Mouse (Mus musculus): ENCODE measurements around the gene Scyl1.
"Not testable (repeated sequence)": the region's sequence is repeated elsewhere in the genome, so short reads cannot be mapped to it uniquely, and the experiment has no call there.

Gene Scyl1

GRCm38 (mm10) chr19:5770925-5771860, at the start of gene Scyl1:
Gene Scyl1 (minus strand): TSS chr19:5771419.
- peak; percentile 98 for DNase-seq

GRCm38 (mm10) chr19:5819549-5819948, 48.3 kb upstream of the Scyl1 start:
- peak; percentile 78 to 89 for DNase-seq

- DNase-seq, result no peak
Observed at GRCm38 (mm10) chr19:5818590-5818977, 47.4 kb upstream of the Scyl1 start.

- DNase-seq, result peak; percentile 92 to 93
Observed at GRCm38 (mm10) chr19:5817703-5818589, 46.7 kb upstream of the Scyl1 start.

GRCm38 (mm10) chr19:5815928-5816327, 44.7 kb upstream of the Scyl1 start:
- peak; percentile 52 to 72 for DNase-seq

- DNase-seq, result no peak
Observed at GRCm38 (mm10) chr19:5815010-5815409, 43.8 kb upstream of the Scyl1 start.

GRCm38 (mm10) chr19:5814048-5814447, 42.8 kb upstream of the Scyl1 start:
- not testable (repeated sequence) for DNase-seq

GRCm38 (mm10) chr19:5813567-5813966, 42.3 kb upstream of the Scyl1 start:
- no peak for DNase-seq

GRCm38 (mm10) chr19:5811771-5812504, 40.7 kb upstream of the Scyl1 start:
- peak; percentile 73 to 85 for DNase-seq

- DNase-seq, result no peak
Observed at GRCm38 (mm10) chr19:5810840-5811563, 39.8 kb upstream of the Scyl1 start.

GRCm38 (mm10) chr19:5810103-5810839, 39.1 kb upstream of the Scyl1 start:
- peak; percentile 56 to 75 for DNase-seq

- DNase-seq, result peak in 1 of 2 experiments; percentile 51
Observed at GRCm38 (mm10) chr19:5809712-5810089, 38.5 kb upstream of the Scyl1 start.

- no peak for DNase-seq
Observed at GRCm38 (mm10) chr19:5808955-5809711, 37.9 kb upstream of the Scyl1 start.

GRCm38 (mm10) chr19:5807740-5808139, 36.5 kb upstream of the Scyl1 start:
- DNase-seq, result no peak

GRCm38 (mm10) chr19:5806809-5807205, 35.6 kb upstream of the Scyl1 start:
- DNase-seq, result peak in 1 of 2 experiments; percentile 43

GRCm38 (mm10) chr19:5806051-5806808, 35.0 kb upstream of the Scyl1 start:
- DNase-seq, result peak; percentile 55 to 75

- peak in 1 of 2 experiments; percentile 21 for DNase-seq
Observed at GRCm38 (mm10) chr19:5804371-5804899, 33.2 kb upstream of the Scyl1 start.

GRCm38 (mm10) chr19:5803881-5804279, 32.7 kb upstream of the Scyl1 start:
- DNase-seq, result no peak
